Mouse (Mus musculus) adrenal gland, postnatal 4 days (tissue): Measurements from ENCODE around the gene Mertk. TPM values are rescaled to one million over a fixed set of nuclear protein-coding genes. Genes with fewer than 3 reads are reported as not detected.

ENCODE experiments used
- DNase-seq, 2 experiments: peaks; one replicate each; pipeline ENCODE4 v3.0.0; 2021 to 2022; ENCODE audit warnings: low spot score in 2 of 2, mixed read lengths in 2 of 2
- total RNA-seq, 2 experiments: library from RNA; stranded (reverse); gene quantifications; 2 replicates each; pipeline ENCODE4 v1.2.3; 2021

Gene Mertk
- total RNA-seq, 2 experiments from 2014 or later, result 15.5 to 16.8 TPM

DNA sequence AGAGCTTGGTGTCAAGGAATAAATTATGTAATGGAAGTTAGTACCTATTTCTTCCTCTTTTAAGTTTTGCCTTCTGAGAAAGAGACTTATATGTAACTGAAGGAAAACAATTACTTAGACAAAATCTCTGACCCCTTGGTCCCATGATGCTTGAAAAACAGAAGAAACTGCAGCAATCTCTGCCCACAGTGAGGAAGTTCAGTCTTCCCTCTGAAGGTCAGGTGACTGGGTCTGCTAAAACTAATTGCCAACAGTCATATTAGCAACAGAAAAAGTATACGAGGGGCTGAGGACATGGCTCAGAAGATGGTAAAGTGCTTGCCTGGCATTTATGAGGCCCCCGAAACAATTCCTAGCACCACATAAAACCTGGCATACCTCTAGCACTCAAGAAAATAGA, 20.6 kb downstream of the Mertk start:
- DNase-seq, result no peak

DNA sequence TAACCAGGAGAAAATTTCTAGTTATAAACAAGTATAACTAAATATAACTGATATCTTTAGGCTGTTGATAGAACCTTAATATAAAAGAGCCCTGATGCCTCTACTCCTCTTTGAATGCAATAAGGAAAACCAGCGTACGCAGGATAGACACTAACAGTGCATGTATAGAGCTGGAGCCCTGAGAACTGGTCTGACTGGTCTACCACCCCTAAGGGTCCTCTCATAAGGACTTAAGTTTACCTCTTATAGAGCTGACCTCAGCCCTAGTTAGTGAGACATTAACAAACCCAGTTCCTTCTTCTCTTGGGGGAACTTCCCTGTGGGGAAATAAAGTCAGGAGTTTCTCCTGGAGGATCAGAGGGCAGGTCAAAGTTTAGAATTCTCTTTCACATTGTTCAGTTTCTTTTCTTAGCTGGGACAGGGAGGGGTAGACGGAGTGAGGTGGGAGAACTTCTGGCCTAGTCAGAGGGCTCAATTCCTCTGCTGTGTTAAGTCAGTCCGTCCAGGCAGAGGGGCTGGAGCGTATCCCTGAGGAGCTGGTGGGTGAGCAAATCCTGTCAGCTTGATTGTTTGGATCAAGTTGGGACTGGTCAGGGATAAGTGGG, 23.5 kb downstream of the Mertk start:
- no peak for DNase-seq

DNA sequence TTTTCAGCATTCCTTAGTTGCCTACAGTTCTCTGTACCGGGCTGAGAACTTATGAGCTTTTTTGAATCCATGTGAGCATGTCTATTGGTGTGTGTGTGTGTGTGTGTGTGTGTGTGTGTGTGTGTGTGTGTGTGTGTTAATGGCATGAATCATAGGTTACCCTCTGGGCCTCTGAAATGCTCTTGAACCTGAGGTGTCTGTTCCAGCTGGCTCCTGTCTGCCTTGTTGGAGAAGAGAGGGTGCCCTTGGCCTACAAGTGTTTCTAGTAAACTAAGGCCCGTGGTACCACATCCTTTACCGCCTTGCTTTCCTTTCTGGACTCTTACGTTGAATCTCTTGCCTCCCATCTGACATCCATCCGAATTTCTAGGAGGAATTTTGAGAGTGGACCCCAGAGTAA, 27.3 kb downstream of the Mertk start:
- DNase-seq, result no peak

DNA sequence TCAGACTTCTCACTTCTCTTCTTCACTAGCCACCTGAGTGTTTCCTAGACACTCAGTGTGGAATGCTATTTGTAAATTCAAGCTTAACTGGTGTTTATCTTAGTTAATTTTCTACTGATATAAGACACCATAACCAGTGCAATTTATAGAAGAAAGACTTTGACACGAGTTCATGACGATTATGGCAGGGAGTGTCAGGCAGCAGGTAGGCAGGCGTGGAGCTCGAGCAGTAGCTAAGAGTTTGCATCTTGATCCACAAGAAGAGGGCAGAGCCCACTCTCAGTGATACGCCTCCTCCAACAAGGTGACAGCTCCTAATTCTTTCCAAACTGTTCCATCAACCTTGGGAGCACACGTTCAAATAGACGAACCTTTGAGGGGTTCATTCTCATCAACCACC, 27.9 kb downstream of the Mertk start:
- DNase-seq, result no peak

DNA sequence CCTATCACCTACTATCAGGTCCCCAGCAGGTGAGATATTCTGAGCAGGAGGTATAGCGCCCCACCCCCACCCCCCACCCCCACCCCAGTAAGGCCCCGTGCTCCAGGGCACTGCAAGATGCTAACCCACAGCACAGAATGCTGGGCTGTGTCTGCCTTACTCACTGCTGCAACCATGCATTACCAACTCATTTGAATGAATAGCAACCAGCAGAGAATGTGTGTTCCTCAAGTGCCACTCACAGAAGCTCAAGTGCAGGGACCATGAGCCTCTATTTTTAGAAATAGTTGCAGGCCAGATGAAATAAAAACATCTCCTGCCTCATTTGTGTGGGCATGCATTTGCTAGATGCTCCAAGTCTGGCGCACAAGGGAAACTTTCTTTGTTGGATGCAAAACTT, 28.8 kb downstream of the Mertk start:
- DNase-seq, result no peak

DNA sequence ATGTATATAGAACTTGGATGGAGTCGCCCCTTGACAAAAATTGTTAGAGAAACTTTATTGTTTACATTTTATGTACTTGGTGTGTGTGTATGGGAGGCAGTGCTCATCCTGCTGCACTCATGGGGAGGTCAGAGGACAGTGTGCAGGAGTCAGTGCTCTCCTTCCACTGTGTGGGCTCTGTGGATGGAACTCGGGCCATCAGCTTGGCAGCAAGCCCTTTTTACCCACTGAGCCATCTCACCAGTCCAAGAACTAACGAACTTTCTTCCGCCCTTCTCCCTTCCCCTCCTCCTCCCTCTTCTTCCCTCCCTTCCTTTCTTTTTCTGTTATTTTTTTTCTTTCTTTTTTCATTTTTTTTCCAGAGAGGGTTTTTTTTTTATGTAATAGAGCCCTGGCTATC, 29.3 kb downstream of the Mertk start:
- DNase-seq, result no peak

DNA sequence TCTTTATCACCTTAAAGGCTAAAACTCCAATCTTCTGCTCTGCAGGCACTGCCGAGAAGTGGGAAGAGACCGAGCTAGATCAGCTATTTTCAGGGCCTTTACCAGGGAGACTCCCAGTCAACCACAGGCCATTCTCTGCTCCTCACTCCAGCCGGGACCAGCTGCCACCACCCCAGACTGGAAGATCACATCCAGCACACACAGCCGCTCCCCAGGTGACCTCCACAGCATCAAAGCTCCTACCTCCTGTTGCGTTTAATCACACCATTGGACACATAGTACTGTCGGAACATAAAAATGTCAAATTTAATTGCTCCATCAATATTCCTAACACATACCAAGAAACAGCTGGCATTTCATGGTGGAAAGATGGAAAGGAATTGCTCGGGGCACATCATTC, 30.4 kb downstream of the Mertk start:
- no peak for DNase-seq

DNA sequence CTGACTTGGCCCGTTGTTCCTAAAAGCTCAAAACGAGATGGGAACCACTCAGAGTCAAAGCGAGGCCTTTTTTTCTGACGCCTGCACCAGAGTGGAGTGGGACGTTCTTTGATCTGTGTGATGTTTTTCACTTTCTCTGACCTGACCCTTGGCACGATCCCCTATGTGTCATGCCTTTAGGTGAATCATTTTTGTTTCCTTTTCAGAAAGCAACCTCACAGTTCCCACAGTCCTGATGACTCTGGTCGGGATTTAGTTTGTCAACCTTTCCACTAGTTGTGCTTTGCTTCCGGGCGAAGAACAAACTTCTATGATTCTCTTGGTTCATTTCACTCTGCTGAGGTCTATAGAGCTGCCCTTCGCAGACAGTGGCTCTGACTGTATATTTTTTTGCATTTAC, 32.8 kb downstream of the Mertk start:
- DNase-seq, result no peak

DNA sequence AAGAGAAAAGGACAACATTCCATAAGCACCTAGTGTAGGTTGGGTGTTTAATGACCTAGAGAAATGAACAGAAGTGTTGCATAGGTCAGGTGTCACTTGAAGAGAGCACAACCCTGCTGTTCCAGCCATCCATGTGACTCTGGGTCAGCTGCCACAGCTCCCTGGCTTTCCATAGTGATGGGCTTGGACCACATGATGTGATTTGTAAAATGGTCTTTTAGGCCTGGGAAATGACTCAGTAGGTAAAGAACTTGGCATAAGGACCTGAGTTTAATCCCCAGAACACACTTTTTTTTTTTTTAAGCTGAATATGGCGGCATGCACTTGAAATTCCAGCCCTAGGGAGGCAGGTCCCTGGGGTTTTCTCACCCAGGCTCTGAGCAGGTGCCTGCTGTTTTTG, 33.2 kb downstream of the Mertk start:
- no peak for DNase-seq

DNA sequence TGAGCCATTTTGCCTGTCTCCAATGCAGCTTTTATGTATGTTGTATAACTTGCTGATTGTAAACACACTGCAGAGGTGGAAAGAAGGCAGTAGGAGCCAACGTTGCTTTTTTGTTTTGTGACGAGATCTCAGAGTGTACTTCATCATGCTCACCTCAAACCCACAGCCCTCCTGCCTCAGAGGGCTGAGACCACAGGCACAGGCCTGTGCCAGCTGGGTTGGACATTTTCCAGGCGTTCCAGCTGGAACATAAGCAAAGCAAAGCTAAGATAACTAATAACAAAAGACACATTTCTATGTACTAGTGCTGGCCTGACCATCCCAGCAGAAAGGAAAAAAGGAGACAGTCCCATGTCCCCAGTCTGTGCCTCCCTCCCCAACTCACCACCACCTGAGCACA, 36.3 kb downstream of the Mertk start:
- no peak for DNase-seq

DNA sequence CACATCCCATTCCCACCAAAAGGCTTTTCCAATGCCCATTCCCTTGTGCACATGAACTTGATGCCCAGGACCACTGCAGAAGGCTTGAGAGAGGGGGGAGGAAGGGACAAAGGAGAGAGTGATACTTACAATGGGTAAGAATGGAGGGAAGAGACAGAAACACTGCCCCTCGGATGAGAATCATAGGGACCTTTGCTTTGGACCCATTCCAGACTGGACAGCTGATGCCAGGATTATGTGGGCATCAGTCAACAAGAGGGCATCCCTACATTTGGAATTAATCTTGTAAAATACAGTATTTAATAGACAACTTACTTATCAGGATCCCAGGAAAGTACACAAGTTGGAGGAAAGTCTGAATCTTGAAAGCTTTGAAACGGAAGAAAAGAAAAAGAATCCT, 38.3 kb downstream of the Mertk start:
- no peak for DNase-seq

DNA sequence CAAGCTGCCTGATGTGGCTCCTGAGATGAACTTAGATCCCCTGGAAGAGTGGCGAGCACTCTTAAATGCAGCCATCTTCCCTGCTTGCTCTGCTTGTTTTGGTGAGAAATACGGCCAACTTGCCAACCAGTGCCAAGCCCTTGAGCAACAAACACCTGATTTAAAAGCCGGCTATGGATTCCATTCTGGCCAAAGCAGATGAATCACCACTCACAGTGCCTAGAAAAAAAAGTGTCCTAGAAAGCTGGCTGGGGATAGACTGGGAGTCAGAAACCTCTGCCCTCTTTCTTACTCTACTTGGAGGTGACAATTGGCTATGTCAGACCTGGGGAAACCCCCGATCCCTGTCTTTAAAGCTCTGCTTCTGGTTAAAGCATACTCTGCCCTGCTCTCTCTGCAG, 39.0 kb downstream of the Mertk start:
- DNase-seq, result no peak

DNA sequence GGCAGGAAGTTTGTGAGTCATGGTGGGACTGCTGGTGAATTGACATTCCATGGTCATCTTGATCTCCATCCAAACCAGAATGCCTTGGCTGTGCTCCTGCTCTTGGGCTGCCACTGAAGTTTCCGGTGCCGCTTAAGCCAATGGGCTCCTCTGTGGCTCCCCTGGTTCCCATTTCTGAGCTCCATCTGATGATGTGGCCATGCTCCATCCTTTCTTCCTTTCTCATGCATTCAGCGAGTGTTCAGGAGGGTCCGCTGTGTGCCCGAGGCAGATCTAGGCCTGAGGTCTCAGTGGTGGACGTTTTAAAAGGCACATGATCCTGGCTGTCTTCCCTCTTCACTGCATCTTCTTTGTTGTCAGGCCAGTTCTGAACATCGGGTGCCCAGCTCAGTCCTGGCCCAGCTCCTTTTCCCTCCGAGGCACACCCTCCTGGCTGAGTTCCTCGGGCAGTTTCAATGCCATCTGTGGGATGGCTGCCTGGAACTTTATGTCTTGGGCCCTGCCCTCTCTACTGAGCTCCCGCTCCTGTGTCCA, 40.0 kb downstream of the Mertk start:
- DNase-seq, result no peak

DNA sequence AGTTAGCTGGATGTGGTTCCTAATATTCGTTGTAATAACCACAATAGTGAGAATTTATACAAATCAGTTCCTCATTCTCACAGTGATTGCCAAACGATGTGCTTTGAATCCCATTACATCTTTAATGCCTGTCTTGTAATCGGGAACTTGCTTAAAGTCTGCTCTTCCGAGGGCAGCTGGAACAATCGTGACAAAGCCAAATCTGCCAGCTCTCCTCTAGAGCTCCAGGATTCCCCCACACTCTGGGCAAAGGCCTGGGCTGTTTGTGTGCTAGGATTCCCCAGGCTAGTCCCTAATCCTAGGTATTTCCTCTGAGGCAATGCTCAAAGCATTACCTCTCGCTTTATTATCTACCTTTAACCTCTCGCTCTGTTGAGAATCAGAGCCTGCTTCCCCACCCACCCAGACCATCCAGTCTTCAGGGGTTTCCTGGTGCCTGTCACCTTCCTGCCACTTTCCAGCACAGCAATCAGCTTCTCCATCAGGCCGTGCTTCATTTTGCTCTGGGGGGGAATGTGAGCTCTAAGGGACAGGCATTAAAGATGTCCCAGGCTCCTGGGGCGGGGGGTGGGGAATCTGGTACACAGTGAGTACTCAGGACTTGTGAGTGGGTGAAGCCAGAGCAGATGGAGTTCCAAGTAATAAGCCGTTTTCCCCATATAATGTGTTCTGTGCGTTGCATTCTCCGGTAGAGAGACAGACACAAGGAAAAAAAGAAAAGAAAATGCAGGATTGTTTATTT, 47.3 kb downstream of the Mertk start:
- DNase-seq, result no peak

DNA sequence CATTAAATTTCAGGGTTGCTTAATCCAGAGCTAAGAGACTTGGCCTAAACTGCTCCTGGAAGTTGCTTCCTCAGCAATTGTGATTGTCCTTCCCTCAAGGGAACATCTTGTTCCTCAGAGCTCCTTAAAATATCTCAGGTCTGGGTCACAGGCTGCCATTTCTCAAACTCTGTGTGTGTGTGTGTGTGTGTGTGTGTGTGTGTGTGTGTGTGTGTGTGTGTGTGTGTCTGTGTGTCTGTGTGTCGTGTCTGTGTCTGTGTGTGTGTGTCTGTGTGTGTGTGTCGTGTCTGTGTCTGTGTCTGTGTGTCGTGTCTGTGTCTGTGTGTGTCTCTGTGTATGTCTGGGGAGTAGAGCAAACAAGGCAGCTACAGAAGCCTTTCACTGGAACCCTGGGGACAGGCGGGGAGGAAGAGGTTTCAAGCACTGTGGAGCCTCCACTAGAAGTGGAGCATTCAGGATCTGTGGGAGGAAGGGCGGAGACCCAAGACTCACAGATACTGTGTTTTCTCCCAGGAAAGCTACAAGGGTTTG, 47.9 kb downstream of the Mertk start:
- no peak for DNase-seq

DNA sequence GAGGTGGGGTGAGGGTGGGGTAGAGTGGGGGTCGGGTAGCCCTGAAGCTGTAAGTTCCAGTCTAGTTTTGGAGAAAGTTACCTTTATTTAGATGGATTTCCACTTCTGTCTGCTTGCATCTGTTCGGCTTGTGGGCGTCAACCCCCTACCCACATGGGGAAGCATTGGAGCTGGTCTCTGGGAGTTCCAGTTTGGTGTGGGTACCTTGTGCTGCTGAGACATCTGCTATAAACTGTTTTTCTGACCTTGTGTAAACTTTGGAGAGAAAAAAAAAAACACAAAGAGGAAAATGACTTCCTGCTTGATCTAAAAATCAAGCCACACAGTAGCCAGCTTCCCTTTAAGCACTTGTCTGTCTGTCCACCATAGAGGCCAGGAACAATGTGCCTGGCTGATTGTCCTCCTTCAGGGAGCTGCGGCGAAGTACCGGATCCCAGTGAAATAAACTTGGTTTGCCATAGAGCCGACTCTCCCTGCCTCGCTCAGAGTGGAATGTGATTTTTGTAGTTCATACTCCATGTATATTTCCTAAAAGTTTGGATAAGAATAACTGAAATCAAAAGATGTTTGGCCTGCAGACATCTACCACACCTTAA, 48.8 kb downstream of the Mertk start:
- DNase-seq, result no peak

DNA sequence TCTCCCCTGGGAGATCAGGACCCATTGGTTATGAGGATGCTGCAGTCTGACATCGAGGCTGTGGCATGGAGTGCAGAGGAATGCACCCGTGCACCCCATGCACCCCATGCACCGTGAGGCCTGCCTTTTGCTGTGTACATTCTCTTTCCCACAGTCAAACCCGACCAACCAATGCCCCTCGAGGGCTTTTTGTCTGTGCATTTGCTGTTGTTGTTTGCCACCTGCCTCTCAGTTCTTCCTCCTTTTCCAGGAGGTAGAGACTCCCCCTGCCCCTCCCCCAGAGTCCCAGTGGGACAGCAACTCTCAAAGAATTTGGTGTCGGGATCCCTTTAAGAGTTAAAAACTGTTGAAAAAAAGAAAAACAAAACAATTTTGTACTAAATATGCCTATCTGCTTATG, 49.4 kb downstream of the Mertk start:
- no peak for DNase-seq

DNA sequence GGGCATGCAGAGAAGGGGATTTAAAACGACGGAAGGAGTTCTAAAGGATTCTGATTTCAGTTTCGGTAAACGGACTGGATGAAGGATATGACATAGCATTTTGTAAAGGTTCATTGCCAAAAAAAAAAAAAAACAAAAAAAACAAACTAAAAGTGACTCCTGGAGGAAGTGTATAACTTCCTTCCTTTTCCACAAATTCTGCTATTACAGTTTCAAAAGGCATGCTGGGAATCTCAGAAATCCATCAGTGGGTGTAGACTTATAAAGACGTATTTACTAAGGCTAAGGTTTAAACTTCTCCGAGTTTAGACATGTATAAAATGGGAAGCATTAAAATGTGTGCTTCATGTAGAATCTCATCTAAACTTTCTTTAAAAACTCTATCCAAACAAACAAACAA, 52.3 kb downstream of the Mertk start:
- no peak for DNase-seq

DNA sequence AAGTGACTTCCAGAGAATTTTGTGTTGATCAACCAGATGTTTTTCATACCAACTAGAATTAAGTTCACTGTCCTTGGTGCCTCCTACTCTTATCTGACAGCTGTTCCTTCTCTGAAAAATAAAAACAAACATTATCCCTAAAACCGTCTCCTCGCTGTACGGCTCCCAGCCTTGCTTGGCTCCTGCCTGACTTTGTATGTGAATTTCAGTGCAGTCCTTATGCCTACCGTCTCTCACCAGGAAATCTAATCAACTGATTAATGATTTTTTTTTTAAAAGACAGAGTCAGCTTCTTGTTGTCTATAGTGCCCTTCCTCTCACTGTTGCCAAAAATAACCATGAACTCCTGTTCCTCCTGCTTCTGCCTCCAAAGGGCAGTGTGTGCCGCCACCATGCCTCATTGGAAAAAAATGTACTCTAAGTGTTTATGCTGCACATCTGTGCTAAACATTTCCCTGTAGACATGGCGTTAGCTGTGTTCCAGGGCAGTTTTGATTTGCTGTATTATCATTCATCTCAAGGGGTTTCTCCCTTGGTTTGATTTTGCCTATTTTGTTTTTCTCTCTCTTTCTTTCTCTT, 54.6 kb downstream of the Mertk start:
- no peak for DNase-seq

DNA sequence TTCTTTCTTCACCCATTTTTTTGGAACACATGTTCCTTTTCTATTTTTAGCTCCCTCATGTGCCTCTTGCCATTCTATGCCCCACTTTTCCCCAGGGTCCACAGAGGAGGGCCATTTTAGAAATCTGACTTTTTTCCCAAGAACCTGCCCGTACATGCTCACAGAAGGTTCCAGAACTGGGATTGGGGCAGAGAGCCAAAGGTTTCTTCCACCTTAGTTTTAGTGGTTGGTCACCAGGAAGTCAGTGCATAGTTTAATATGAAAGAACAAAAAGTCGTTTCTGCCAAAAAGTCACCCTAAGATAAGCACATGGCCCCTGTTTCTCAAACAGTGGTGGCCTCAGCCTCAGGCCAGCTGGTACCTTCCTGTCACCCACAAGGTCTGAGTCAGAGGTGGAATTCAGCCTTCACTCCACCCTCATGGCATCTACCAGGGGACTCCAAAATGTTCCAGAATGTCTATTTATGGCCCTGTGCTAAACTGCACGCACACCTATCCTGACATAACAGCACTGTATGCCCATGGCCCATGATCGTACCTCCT, 56.5 kb downstream of the Mertk start:
- no peak for DNase-seq

DNA sequence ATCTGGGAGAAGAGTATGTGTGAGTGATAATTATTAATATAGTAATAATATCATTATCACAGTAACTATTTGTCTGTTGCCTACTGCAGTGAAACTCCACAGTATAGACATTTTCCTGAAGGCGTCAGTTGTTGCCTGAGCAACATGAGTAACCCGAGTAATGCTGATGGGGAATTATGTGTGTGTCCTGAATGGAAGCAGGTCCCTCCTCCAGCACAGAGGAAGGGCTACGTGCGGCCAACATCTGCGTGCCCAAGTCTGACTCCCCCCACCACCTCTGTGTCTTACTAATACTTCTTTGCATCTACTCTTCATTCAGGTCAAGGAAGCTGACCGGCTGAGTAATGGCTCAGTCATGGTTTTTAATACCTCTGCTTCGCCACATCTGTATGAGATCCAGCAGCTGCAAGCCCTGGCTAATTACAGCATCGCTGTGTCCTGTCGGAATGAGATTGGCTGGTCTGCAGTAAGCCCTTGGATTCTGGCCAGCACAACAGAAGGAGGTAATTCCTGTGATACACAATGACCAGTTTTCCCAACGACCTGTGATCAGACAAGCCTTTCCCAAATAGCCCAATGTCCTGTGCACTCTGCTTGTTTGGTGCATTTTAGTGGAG, 60.1 kb downstream of the Mertk start:
- no peak for DNase-seq
